Mouse (Mus musculus): ENCODE results near the gene Gm45062.

Gm45062 gene

GRCm38 (mm10) chr6:8619582-8620350 is 360.5 kb downstream of the Gm45062 start:
- no peak for DNase-seq (ENCODE audit: low read depth, low spot score)

GRCm38 (mm10) chr6:8623045-8623444 is 363.8 kb downstream of the Gm45062 start:
- no peak for DNase-seq (ENCODE audit: low read depth, low spot score)

- no peak for DNase-seq (ENCODE audit: low read depth, low spot score)
Measured at GRCm38 (mm10) chr6:8628226-8628625, 369.0 kb downstream of the Gm45062 start.

GRCm38 (mm10) chr6:8628715-8629267 is 369.5 kb downstream of the Gm45062 start:
- DNase-seq (ENCODE audit: low read depth, low spot score): no peak

GRCm38 (mm10) chr6:8630531-8630930 is 371.3 kb downstream of the Gm45062 start:
- DNase-seq (ENCODE audit: low read depth, low spot score): no peak

GRCm38 (mm10) chr6:8631362-8631761 is 372.1 kb downstream of the Gm45062 start:
- DNase-seq (ENCODE audit: low read depth, low spot score): no peak

GRCm38 (mm10) chr6:8631986-8632632 is 372.9 kb downstream of the Gm45062 start:
- DNase-seq (ENCODE audit: low read depth, low spot score): no peak

- no peak for DNase-seq (ENCODE audit: low read depth, low spot score)
Measured at GRCm38 (mm10) chr6:8632701-8633100, 373.5 kb downstream of the Gm45062 start.

GRCm38 (mm10) chr6:8638122-8638521 is 378.9 kb downstream of the Gm45062 start:
- DNase-seq (ENCODE audit: low read depth, low spot score): no peak

- no peak for DNase-seq (ENCODE audit: low read depth, low spot score)
Measured at GRCm38 (mm10) chr6:8638899-8639298, 379.6 kb downstream of the Gm45062 start.

GRCm38 (mm10) chr6:8639526-8639925 is 380.3 kb downstream of the Gm45062 start:
- DNase-seq (ENCODE audit: low read depth, low spot score): no peak

GRCm38 (mm10) chr6:8640863-8641262 is 381.6 kb downstream of the Gm45062 start:
- no peak for DNase-seq (ENCODE audit: low read depth, low spot score)

GRCm38 (mm10) chr6:8644703-8645102 is 385.5 kb downstream of the Gm45062 start:
- no peak for DNase-seq (ENCODE audit: low read depth, low spot score)

GRCm38 (mm10) chr6:8645708-8646107 is 386.5 kb downstream of the Gm45062 start:
- no peak for DNase-seq (ENCODE audit: low read depth, low spot score)

Data from R1 (cell line).